Mouse (Mus musculus): Measurements from ENCODE around the gene St3gal6.

DNA sequence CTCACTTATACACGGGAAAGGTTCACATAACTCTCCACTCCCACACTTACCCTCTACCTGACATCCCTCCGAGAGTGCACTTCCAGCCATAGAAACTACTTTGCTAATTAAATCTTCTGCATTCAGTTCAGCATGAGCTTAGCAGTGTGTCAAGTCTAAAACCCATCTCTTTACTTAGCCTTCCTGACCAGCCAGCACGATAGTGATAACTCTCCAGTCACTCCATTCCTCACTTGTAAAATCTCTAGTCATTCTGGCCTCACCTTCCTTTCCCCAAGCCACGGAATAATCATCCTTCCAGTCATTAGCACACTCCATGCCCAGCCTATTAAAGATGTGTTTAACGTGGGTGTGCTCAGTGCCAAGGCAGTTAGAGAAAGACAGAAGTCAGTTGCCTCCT, 9.7 kb upstream of the St3gal6 start:
- TF ChIP-seq CTCF (IDR thresholded peaks at IDR 0.05; ENCODE audit: low read depth) (no peak), EP300 (IDR thresholded peaks at IDR 0.05; ENCODE audit: low read depth) (no peak)
